Mouse (Mus musculus): Measurements from ENCODE around the gene Lrtm1.

The Lrtm1 gene

GRCm38 (mm10) chr14:29038246-29038645 lies 20.2 kb downstream of the Lrtm1 start:
- DNase-seq = no peak

GRCm38 (mm10) chr14:29040606-29041364 lies 22.8 kb downstream of the Lrtm1 start:
- peak; percentile 70 to 85 for DNase-seq

- DNase-seq = no peak
These were observed 23.5 kb downstream of the Lrtm1 start for GRCm38 (mm10) chr14:29041498-29041897.

GRCm38 (mm10) chr14:29042355-29042754 lies 24.3 kb downstream of the Lrtm1 start:
- no peak for DNase-seq

GRCm38 (mm10) chr14:29051951-29052835 lies 34.2 kb downstream of the Lrtm1 start:
- no peak for DNase-seq

- peak; percentile 13 to 25 for DNase-seq
These were observed 42.7 kb downstream of the Lrtm1 start for GRCm38 (mm10) chr14:29060679-29061078.

GRCm38 (mm10) chr14:29061491-29061890 lies 43.5 kb downstream of the Lrtm1 start:
- DNase-seq = peak; percentile 51 to 58

GRCm38 (mm10) chr14:29062676-29063075 lies 44.7 kb downstream of the Lrtm1 start:
- DNase-seq = no peak

- peak; percentile 29 to 33 for DNase-seq
These were observed 55.7 kb downstream of the Lrtm1 start for GRCm38 (mm10) chr14:29073747-29074146.

- no peak for DNase-seq
These were observed 59.4 kb downstream of the Lrtm1 start for GRCm38 (mm10) chr14:29077418-29077817.

- no peak for DNase-seq
These were observed 62.2 kb downstream of the Lrtm1 start for GRCm38 (mm10) chr14:29080228-29080627.

- no peak for DNase-seq
These were observed 62.6 kb downstream of the Lrtm1 start for GRCm38 (mm10) chr14:29080630-29081029.

GRCm38 (mm10) chr14:29082171-29082570 lies 64.2 kb downstream of the Lrtm1 start:
- DNase-seq = no peak

All from cerebellum, postnatal 10 days (tissue).